Mouse (Mus musculus) small intestine, adult 2 months (tissue): ENCODE results near the gene Plekha8.

Experiments used
- CTCF ChIP-seq: fragments of 200-500 bp; IDR thresholded peaks from 2 replicates; pipeline ENCODE4 v1.5.1; 2012; ENCODE audit warnings: low read depth, mild to moderate bottlenecking, control low read depth, inconsistent platforms, low read length, moderate library complexity, mixed read lengths; ENCODE audit not compliant: insufficient replicate concordance, insufficient read length; ENCODE audit errors: extremely low read depth
- POLR2A ChIP-seq: fragments of 200-500 bp; IDR thresholded peaks from 2 replicates; pipeline ENCODE4 v1.6.1; 2012; ENCODE audit warnings: low read depth, mild to moderate bottlenecking, control low read depth, inconsistent platforms, low read length, moderate library complexity

- TF ChIP-seq CTCF (no peak), POLR2A (no peak)
These were observed 7.2 kb upstream of the Plekha8 start for GRCm38 (mm10) chr6:54587683-54588082.
